ENCODE assay signal across 8 mouse cellular contexts in genomic region chr16:33380882-33381613, GRCm38 (mm10). TPM values are rescaled to one million over a fixed set of nuclear protein-coding genes. Genes with fewer than 3 reads are reported as not detected.
A peak's percentile ranks its signal among the peaks of the same experiment; 100 is the strongest.
DNase-seq lines count a peak whose midpoint lies in the region; ATAC-seq lines count a peak whose summit lies in the region.

No protein-coding gene starts in this region.

- H3K27ac ChIP-seq in forebrain, embryonic 14.5 days (ENCODE audit: low read depth, low read length) = peak overlapping the region; percentile 94
- peak overlapping the region; percentile 55 for H3K27ac ChIP-seq in macrophage

- intact Hi-C loops in heart, postnatal 25 days (cut with DNase I) = loop anchor here (2.0 to 10.0 kb wide), 3 partner anchors 20 to 364 kb away; no protein-coding TSS in a partner anchor

- peaks cover 49% of the 10 kb centered on the region for H3K79me2 ChIP-seq in macrophage (ENCODE audit: inconsistent target)

- peak; percentile 83 for ATAC-seq in forebrain, embryonic 14.5 days

- no peaks in the 10 kb centered on the region for H3K36me3 ChIP-seq in forebrain, embryonic 14.5 days (ENCODE audit: control insufficient read depth, insufficient read depth, low read length)
- no peaks in the 10 kb centered on the region for H3K36me3 ChIP-seq in macrophage (ENCODE audit: inconsistent target)

- no peaks in the 10 kb centered on the region for H3K9me3 ChIP-seq in forebrain, embryonic 14.5 days (replicated peaks; ENCODE audit: control insufficient read depth, low read length)

- H3K4me1 ChIP-seq in forebrain, embryonic 14.5 days (ENCODE audit: control insufficient read depth, insufficient read depth, low read length) = peaks cover 15% of the 10 kb centered on the region; the same call in 1 of the 2 replicates

- peak; percentile 58 for DNase-seq in NIH3T3 (ENCODE audit: low read depth)
- DNase-seq in cerebellum, adult 11-12 months = peak; percentile 48
- DNase-seq in forebrain, embryonic 14.5 days (ENCODE audit: low spot score) = peak; percentile 58
- DNase-seq in heart, postnatal 25 days (ENCODE audit: low spot score) = peak; percentile 4
- peak; percentile 34 to 45 for DNase-seq in layer of hippocampus, postnatal 25 days (ENCODE audit: extremely low spot score in 1 of 2, low spot score in 1 of 2)
- peak; percentile 52 for DNase-seq in right cerebral cortex, postnatal 14 days
- DNase-seq in urinary bladder, postnatal 4 days (ENCODE audit: low spot score in 2 of 2) = peak; percentile 46 to 64

- peak overlapping the region; percentile 97 for H3K9ac ChIP-seq in forebrain, embryonic 14.5 days (ENCODE audit: low read length)

- peak overlapping the region; percentile 61 for H3K4me2 ChIP-seq in forebrain, embryonic 14.5 days (ENCODE audit: low read length)

- H3K4me3 ChIP-seq in forebrain, embryonic 14.5 days (ENCODE audit: low read depth, low read length) = peak overlapping the region; percentile 71
- peak overlapping the region; percentile 81 for H3K4me3 ChIP-seq in macrophage (ENCODE audit: inconsistent target)

- 1% methylated on average over 65 of the region's 80 CpGs for WGBS in forebrain, embryonic 14.5 days
- WGBS in macrophage (ENCODE audit: missing documents) = 0% methylated on average over 47 of the region's 80 CpGs

- H3K27me3 ChIP-seq in forebrain, embryonic 14.5 days (replicated peaks; ENCODE audit: control insufficient read depth, insufficient read depth, low read length) = no peaks in the 10 kb centered on the region

RNA-seq across cellular contexts. Expression of gene Zfp148, which starts 0.4 kb away (rescaled TPM):
- 58.1 and 67.3 TPM in 2 replicates for polyA plus RNA-seq in forebrain, embryonic 14.5 days (2014; fragmentation: Nextera tagmentation; extraction: Ambion mirVana)
- 10 to 100 TPM; 36.1 to 38.0 TPM for total RNA-seq in heart, postnatal 25 days (2021)
- total RNA-seq in layer of hippocampus, postnatal 25 days (2021) = 100 to 1,000 TPM; 132 to 139 TPM
- total RNA-seq in macrophage (2018; cell fraction: chromatin; rRNA removed) = 10 to 100 TPM; 23.7 to 77.7 (median 55.7) TPM
- total RNA-seq in macrophage (2018; cell fraction: cytosol; rRNA removed) = 10 to 100 TPM; 14.9 to 37.5 (median 29.4) TPM
- total RNA-seq in macrophage (2018; cell fraction: nucleus; rRNA removed) = 10 to 100 TPM; 22.1 to 63.4 (median 42.8) TPM
- 17.6 to 18.8 TPM (median 17.6 TPM) in 3 replicates for polyA plus RNA-seq in macrophage (2018)

Comparison
In these comparisons a context has a peak if more than half of its experiments do, and no peak if none do; other contexts are left out.
1. Peak in every context shown above with its lines: DNase-seq, ATAC-seq, H3K4me3 ChIP-seq and H3K27ac ChIP-seq.
2. DNase-seq: peak in every context shown above with its lines; median percentile 58 in NIH3T3; 58 in forebrain, embryonic 14.5 days; 55 in urinary bladder, postnatal 4 days; 52 in right cerebral cortex, postnatal 14 days; 48 in cerebellum, adult 11-12 months; 40 in layer of hippocampus, postnatal 25 days; 4 in heart, postnatal 25 days.